Mouse (Mus musculus) olfactory bulb, adult 2 months (tissue): ENCODE results near the gene Dact2. TPM values are rescaled to one million over a fixed set of nuclear protein-coding genes. Genes with fewer than 3 reads are reported as not detected.

ENCODE experiments used
- H3K27ac ChIP-seq: fragments of 200-500 bp; 2 replicates; pipeline ENCODE4 v1.5.1; 2012; ENCODE audit warnings: low read depth, low read length; ENCODE audit not compliant: insufficient read depth
- H3K4me1 ChIP-seq: fragments of 200-500 bp; 2 replicates; pipeline ENCODE4 v1.6.1; 2012; ENCODE audit warnings: low read length; ENCODE audit not compliant: control insufficient read depth, insufficient read depth
- H3K4me3 ChIP-seq: fragments of 200-500 bp; 2 replicates; pipeline ENCODE4 v1.5.1; 2012; ENCODE audit warnings: mild to moderate bottlenecking, low read depth, low read length, moderate library complexity; ENCODE audit not compliant: insufficient read depth
- CTCF ChIP-seq: fragments of 200-500 bp; IDR thresholded peaks from 2 replicates; pipeline ENCODE4 v1.5.1; 2012; ENCODE audit warnings: low read depth, mild to moderate bottlenecking, low read length, moderate library complexity; ENCODE audit not compliant: insufficient read depth
- POLR2A ChIP-seq: fragments of 200-500 bp; IDR thresholded peaks from 2 replicates; pipeline ENCODE4 v1.6.1; 2012; ENCODE audit warnings: mild to moderate bottlenecking, low read depth, low read length, moderate library complexity; ENCODE audit not compliant: insufficient read depth
- WGBS: fragments of 180-500 bp; shearing (Covaris S2); methylation state at CpG from one replicate; pipeline ENCODE4 v1.1.7; 2018; 5-methylcytosine and 5-hydroxymethylcytosine counted together
- polyA plus RNA-seq: library from polyadenylated mRNA; stranded (reverse); fragments of >200 nt; gene quantifications from 2 replicates; pipeline ENCODE4 v1.2.4, GENCODE M21; 2012; ENCODE audit warnings: low replicate concordance; ENCODE audit not compliant: missing spikeins, insufficient read depth, insufficient read length

Gene Dact2
- polyA plus RNA-seq, 1 experiment: not detected

DNA sequence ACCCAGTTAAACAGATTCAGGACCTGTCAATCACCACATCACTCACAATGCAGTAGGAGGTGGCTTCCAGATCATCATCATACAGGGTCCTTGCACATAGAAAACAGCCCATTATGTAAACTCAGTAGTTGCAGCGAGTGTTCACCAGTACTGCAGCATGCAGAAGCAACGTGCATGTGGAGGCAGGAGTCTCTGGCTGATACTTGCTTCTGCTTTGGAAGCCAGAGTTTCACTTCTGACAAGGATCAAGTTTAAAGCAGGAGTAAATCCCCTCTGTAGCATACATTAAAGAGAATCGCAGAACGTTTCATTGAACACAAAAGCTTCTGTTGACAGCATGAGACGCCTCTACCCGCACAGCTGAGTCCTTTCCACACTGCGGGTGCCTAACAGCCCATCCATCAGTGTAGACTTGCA is 46.3 kb downstream of the Dact2 start:
- WGBS: 23% methylated on average over 7 of the region's 7 CpGs
- no peak overlapping the region for H3K27ac ChIP-seq
- H3K4me1 ChIP-seq: 0 out of 2 replicates have a peak, but pooled peaks cover 2% of the 10 kb centered on the region
- no peak overlapping the region for H3K4me3 ChIP-seq
- TF ChIP-seq CTCF: no peak
- no peak for TF ChIP-seq POLR2A

Other genes with a start within 250 kb of the Dact2 start
- not detected in 2 replicates for gene Gm7356, start 200.6 kb downstream of the Dact2 start, polyA plus RNA-seq
- not detected in 2 replicates for gene Gm7358, start 144.8 kb downstream of the Dact2 start, polyA plus RNA-seq
- gene Smoc2, start 75.2 kb upstream of the Dact2 start, polyA plus RNA-seq: not detected in 2 replicates